Mouse (Mus musculus): ENCODE measurements around the gene Eri2. TPM values are rescaled to one million over a fixed set of nuclear protein-coding genes. Genes with fewer than 3 reads are reported as not detected.
"Not testable (repeated sequence)": the region's sequence is repeated elsewhere in the genome, so short reads cannot be mapped to it uniquely, and the experiment has no call there.

The Eri2 gene
- polyA plus RNA-seq, 1 experiment from 2014 or later, result 4.9 TPM

- Histone ChIP-seq H3K9ac (replicated peaks; ENCODE audit: low read depth) (no peak overlapping the region), H3K4me2 (replicated peaks; ENCODE audit: low read depth, low read length) (no peak overlapping the region), H3K27ac (ENCODE audit: low read length) (no peak overlapping the region), H3K4me3 (ENCODE audit: low read depth, low read length) (no peak overlapping the region), H3K9me3 (ENCODE audit: low read length) (no peaks in the 10 kb centered on the region), H3K4me1 (ENCODE audit: insufficient read depth, low read depth, low read length) (no peaks in the 10 kb centered on the region), H3K36me3 (ENCODE audit: insufficient read depth, low read length) (no peaks in the 10 kb centered on the region), H3K27me3 (replicated peaks; ENCODE audit: insufficient read depth, low read length) (no peaks in the 10 kb centered on the region)
- ATAC-seq, result no peak
- no peak for DNase-seq (ENCODE audit: low spot score)
- 44% methylated on average over 1 of the region's 2 CpGs for WGBS
- no peak for TF ChIP-seq CTCF (IDR thresholded peaks at IDR 0.05)
- no peak for TF ChIP-seq EP300 (IDR thresholded peaks at IDR 0.05)
These were observed 45.1 kb downstream of the Eri2 start for GRCm38 (mm10) chr7:119748761-119749160.

- 65% methylated on average over 1 of the region's 1 CpGs for WGBS
- no peak overlapping the region for H3K4me2 ChIP-seq (replicated peaks; ENCODE audit: low read depth, low read length)
- ATAC-seq, result no peak
- TF ChIP-seq CTCF (IDR thresholded peaks at IDR 0.05) (no peak), EP300 (IDR thresholded peaks at IDR 0.05) (no peak)
- H3K27ac ChIP-seq (ENCODE audit: low read length), result no peak overlapping the region
- no peak overlapping the region for H3K9ac ChIP-seq (replicated peaks; ENCODE audit: low read depth)
- DNase-seq (ENCODE audit: low spot score), result no peak
- no peaks in the 10 kb centered on the region for H3K4me1 ChIP-seq (ENCODE audit: insufficient read depth, low read depth, low read length)
- H3K27me3 ChIP-seq (replicated peaks; ENCODE audit: insufficient read depth, low read length), result no peaks in the 10 kb centered on the region
- H3K4me3 ChIP-seq (ENCODE audit: low read depth, low read length), result no peak overlapping the region
- H3K36me3 ChIP-seq (ENCODE audit: insufficient read depth, low read length), result no peaks in the 10 kb centered on the region
- no peaks in the 10 kb centered on the region for H3K9me3 ChIP-seq (ENCODE audit: low read length)
These were observed 48.0 kb downstream of the Eri2 start for GRCm38 (mm10) chr7:119745869-119746268.

GRCm38 (mm10) chr7:119744321-119744720 lies 49.5 kb downstream of the Eri2 start:
- ATAC-seq, result no peak
- no peak for DNase-seq (ENCODE audit: low spot score)
- 10% methylated on average over 34 of the region's 34 CpGs for WGBS
- Histone ChIP-seq H3K4me2 (replicated peaks; ENCODE audit: low read depth, low read length) (peak overlapping the region; percentile 29; the same call in 1 of the 2 replicates), H3K9ac (replicated peaks; ENCODE audit: low read depth) (no peak overlapping the region), H3K27me3 (replicated peaks; ENCODE audit: insufficient read depth, low read length) (no peaks in the 10 kb centered on the region), H3K27ac (ENCODE audit: low read length) (no peak overlapping the region), H3K9me3 (ENCODE audit: low read length) (no peaks in the 10 kb centered on the region), H3K4me3 (ENCODE audit: low read depth, low read length) (no peak overlapping the region), H3K36me3 (ENCODE audit: insufficient read depth, low read length) (no peaks in the 10 kb centered on the region), H3K4me1 (ENCODE audit: insufficient read depth, low read depth, low read length) (no peaks in the 10 kb centered on the region)
- TF ChIP-seq EP300 (IDR thresholded peaks at IDR 0.05) (no peak), CTCF (IDR thresholded peaks at IDR 0.05) (peak; percentile 52)

GRCm38 (mm10) chr7:119739798-119740468 lies 53.9 kb downstream of the Eri2 start:
- H3K27me3 ChIP-seq (replicated peaks; ENCODE audit: insufficient read depth, low read length); H3K27ac ChIP-seq (ENCODE audit: low read length); H3K9me3 ChIP-seq (ENCODE audit: low read length); H3K9ac ChIP-seq (replicated peaks; ENCODE audit: low read depth); DNase-seq (ENCODE audit: low spot score); H3K4me1 ChIP-seq (ENCODE audit: insufficient read depth, low read depth, low read length); H3K36me3 ChIP-seq (ENCODE audit: insufficient read depth, low read length): not testable (repeated sequence)
- Histone ChIP-seq H3K4me3 (ENCODE audit: low read depth, low read length) (peak overlapping the region; percentile 19; the same call in 1 of the 2 replicates), H3K4me2 (replicated peaks; ENCODE audit: low read depth, low read length) (peak overlapping the region; percentile 49)
- 2% methylated on average over 25 of the region's 44 CpGs for WGBS
- ATAC-seq, result peak; percentile 59

- Histone ChIP-seq H3K27me3 (replicated peaks; ENCODE audit: insufficient read depth, low read length) (no peaks in the 10 kb centered on the region), H3K4me1 (ENCODE audit: insufficient read depth, low read depth, low read length) (no peaks in the 10 kb centered on the region), H3K4me3 (ENCODE audit: low read depth, low read length) (no peak overlapping the region), H3K36me3 (ENCODE audit: insufficient read depth, low read length) (no peaks in the 10 kb centered on the region), H3K4me2 (replicated peaks; ENCODE audit: low read depth, low read length) (no peak overlapping the region), H3K27ac (ENCODE audit: low read length) (no peak overlapping the region), H3K9ac (replicated peaks; ENCODE audit: low read depth) (no peak overlapping the region), H3K9me3 (ENCODE audit: low read length) (no peaks in the 10 kb centered on the region)
- DNase-seq (ENCODE audit: low spot score) (no peak), ATAC-seq (no peak)
- WGBS, result 74% methylated on average over 2 of the region's 2 CpGs
- TF ChIP-seq EP300 (IDR thresholded peaks at IDR 0.05) (no peak), CTCF (IDR thresholded peaks at IDR 0.05) (no peak)
These were observed 55.0 kb downstream of the Eri2 start for GRCm38 (mm10) chr7:119738877-119739276.

GRCm38 (mm10) chr7:119731262-119731661 lies 62.6 kb downstream of the Eri2 start:
- H3K9me3 ChIP-seq (ENCODE audit: low read length); H3K27me3 ChIP-seq (replicated peaks; ENCODE audit: insufficient read depth, low read length); H3K4me3 ChIP-seq (ENCODE audit: low read depth, low read length); H3K9ac ChIP-seq (replicated peaks; ENCODE audit: low read depth); ATAC-seq; H3K27ac ChIP-seq (ENCODE audit: low read length); H3K4me2 ChIP-seq (replicated peaks; ENCODE audit: low read depth, low read length); H3K36me3 ChIP-seq (ENCODE audit: insufficient read depth, low read length); H3K4me1 ChIP-seq (ENCODE audit: insufficient read depth, low read depth, low read length); DNase-seq (ENCODE audit: low spot score): not testable (repeated sequence)
- WGBS, result 81% methylated on average over 4 of the region's 4 CpGs
- TF ChIP-seq CTCF (IDR thresholded peaks at IDR 0.05), result peak; percentile 39

- ATAC-seq (no peak), DNase-seq (ENCODE audit: low spot score) (no peak)
- TF ChIP-seq CTCF (IDR thresholded peaks at IDR 0.05), result no peak
- TF ChIP-seq EP300 (IDR thresholded peaks at IDR 0.05), result no peak
- H3K9ac ChIP-seq (replicated peaks; ENCODE audit: low read depth), result no peak overlapping the region
- H3K36me3 ChIP-seq (ENCODE audit: insufficient read depth, low read length), result no peaks in the 10 kb centered on the region
- H3K27ac ChIP-seq (ENCODE audit: low read length), result no peak overlapping the region
- H3K4me2 ChIP-seq (replicated peaks; ENCODE audit: low read depth, low read length), result no peak overlapping the region
- 83% methylated on average over 2 of the region's 2 CpGs for WGBS
- no peaks in the 10 kb centered on the region for H3K9me3 ChIP-seq (ENCODE audit: low read length)
- H3K4me1 ChIP-seq (ENCODE audit: insufficient read depth, low read depth, low read length), result no peaks in the 10 kb centered on the region
- no peak overlapping the region for H3K4me3 ChIP-seq (ENCODE audit: low read depth, low read length)
- no peaks in the 10 kb centered on the region for H3K27me3 ChIP-seq (replicated peaks; ENCODE audit: insufficient read depth, low read length)
These were observed 66.2 kb downstream of the Eri2 start for GRCm38 (mm10) chr7:119727621-119728020.

All from lung, postnatal 0 days (tissue).